Mouse (Mus musculus) left cerebral cortex, postnatal 25 days (tissue): ENCODE measurements at regions not wholly inside any gene's neighbourhood (a gene's known extent, or its start where the extent isn't known, plus 50 kb on each side); places are given as distances from the start of the nearest gene placed in this dataset.

Experiments
- DNase-seq, 2 experiments: peaks; one replicate each; pipeline ENCODE4 v3.0.0; 2022; ENCODE audit warnings: low spot score in 2 of 2, mixed read lengths in 1 of 2
- intact Hi-C: fragments of 180-260 bp; cut with DNase I; formaldehyde crosslinking; loops from one replicate; pipeline ENCODE4 v1.15.1; 2025

GRCm38 (mm10) chr10:97009859-97010258, 393.1 kb downstream of the Btg1 start:
- DNase-seq, result no peak
- intact Hi-C loops, result no loop called here

DNA sequence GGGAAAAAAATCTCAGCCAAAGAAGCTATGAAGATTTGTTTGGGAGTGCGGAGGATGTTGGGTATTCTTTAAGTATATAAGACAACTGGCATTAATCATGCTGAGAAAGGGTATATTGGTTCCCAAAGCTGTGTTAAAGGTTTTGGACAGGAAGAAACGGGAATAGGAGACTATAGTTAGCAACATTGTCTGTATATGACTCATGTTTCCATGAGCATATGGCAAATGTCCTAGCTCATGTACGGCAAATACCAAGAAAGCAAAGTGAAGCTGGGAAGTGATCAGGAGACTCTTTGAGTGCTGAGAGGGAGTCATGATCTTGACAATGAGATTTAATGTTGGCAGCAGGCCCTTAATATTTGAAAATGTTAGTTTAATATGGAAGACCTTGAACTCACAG, 401.8 kb downstream of the Btg1 start:
- DNase-seq, result peak in 1 of 2 experiments; percentile 56

GRCm38 (mm10) chr10:97028776-97029175, 412.0 kb downstream of the Btg1 start:
- intact Hi-C loops, result no loop called here
- no peak for DNase-seq

More for the DNA sequence above, 401.8 kb downstream of the Btg1 start:
- intact Hi-C loops, result no loop called here

DNA sequence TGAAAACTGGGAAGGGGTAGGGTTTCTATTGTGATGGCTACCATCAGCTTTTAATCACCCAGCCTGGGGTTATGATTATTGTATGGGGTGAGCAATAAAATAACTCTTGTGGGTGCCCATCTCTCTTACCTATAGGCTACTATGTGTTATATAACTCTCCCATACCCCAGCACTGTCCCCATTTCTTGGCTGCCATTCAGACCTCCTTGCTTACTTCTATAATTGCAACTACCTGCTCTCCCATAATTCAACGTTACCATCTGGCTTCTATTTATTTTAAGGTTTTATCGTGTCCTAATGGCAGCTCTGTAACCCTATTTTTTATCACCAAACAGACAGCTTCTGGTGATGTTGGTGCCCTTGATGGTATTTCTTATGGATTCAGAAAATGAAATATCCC, 414.2 kb downstream of the Btg1 start:
- intact Hi-C loops, result no loop called here
- DNase-seq, result no peak

GRCm38 (mm10) chr10:97035371-97035786, 418.6 kb downstream of the Btg1 start:
- intact Hi-C loops, result no loop called here
- peak; percentile 3 to 50 for DNase-seq

- intact Hi-C loops, result no loop called here
- DNase-seq, result no peak
Observed at GRCm38 (mm10) chr10:97038025-97038424, 421.2 kb downstream of the Btg1 start.

DNA sequence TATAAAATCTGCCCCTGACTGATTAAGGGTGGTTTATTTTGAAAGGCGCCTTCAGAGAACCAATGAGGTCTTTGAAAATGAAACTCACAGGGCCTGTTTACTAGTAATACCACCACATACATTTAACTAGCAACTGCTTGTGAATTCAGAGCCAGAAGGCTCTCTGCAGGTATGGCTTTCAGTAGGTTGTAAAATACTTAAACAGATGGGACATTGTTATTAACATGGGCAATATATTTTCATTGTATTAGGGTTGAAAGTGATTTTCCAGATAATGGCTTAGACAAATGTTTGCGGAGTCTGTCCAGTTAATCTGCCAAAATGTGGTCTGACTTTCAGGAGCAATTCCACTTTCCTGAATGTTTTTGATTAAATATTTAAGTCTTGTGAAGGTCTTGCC, 430.8 kb downstream of the Btg1 start:
- intact Hi-C loops, result no loop called here
- no peak for DNase-seq

GRCm38 (mm10) chr10:97047996-97048395, 431.2 kb downstream of the Btg1 start:
- DNase-seq, result no peak
- intact Hi-C loops, result no loop called here

GRCm38 (mm10) chr10:97054472-97054871, 424.9 kb upstream of the Dcn start:
- no peak for DNase-seq
- intact Hi-C loops, result no loop called here

DNA sequence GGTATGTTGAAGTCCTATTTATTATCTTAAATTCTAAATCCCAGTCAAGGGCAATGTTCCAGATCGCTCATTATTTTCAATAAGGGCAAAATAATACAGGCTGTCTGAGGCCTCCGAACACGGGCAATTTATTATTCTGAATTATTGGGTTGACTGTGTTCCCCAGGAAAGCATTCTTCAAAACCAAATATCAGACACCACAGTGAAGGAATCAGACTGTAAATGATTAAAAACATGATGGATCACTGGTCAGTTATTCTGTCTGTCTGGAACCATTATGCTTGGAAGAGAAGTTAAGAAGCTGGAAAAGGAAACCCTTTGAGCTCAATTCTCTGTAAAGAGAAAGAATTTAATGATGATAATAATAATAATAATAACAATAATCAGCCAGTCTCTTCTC, 417.4 kb upstream of the Dcn start:
- intact Hi-C loops, result no loop called here
- DNase-seq, result no peak

DNA sequence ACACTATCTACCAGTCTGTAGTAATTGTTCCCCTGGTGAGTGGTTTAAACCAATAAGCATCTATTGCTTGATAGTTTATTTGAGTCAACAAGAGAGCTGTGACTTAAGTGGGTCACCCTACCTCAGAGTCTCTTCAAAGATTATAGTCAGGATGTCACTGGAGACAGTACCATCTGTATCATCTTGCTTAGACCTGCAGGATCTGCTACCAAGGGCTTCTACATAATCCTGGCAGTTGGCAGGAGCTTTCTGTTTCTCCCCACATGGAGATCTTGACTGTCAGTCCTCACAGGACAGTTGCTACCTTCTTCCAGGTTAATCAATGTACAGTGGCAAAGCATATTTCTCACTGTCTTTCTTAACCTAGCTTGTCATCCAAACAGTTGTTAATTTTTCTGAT, 414.9 kb upstream of the Dcn start:
- intact Hi-C loops, result no loop called here
- no peak for DNase-seq

DNA sequence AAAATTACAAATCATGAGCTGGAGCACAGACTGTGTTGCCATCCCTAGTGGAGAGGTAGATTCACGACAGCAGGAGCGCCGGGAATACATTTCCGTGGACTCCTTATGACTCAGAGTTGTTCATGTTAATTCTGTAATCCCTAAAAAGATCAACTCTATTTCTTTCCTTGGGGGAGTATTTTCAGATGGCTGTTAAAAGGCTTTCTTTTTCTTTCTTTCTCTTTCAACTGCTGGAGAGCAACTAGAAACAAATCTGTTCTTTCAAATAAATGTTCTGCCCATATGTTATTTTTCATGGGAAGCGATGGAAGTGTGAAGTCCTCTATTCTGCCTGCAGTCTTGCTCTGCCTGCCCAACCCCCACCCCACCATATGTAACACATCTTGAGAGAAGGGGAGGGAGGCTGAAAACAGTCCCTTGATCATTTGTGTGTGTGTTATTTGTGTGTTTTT, 401.4 kb upstream of the Dcn start:
- peak; percentile 37 to 91 for DNase-seq
- intact Hi-C loops, result loop anchor here (1.0 to 10.0 kb wide), 4 partner anchors 205 to 463 kb away; partner anchors contain the start of gene Btg1

DNA sequence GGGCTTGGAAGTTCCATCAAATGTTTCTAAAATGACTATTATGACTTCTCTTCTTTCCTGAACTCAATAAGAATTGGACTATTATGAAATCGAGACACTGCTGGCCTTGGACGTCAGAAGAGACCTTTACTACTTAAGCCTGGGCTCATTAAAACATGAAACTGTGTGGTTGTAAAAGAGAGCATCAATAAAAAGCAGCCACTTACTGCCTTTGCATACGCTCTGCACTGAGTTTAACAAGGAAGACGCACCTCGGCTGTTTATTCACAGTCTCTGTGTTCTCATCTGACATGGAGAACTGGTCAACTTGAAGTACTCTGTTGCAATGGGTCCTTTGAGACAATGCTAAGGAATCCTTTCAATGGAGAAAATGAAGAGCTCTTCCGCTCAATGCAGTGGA, 399.8 kb upstream of the Dcn start:
- intact Hi-C loops, result loop anchor here (2.0 to 10.0 kb wide), 2 partner anchors 353 to 465 kb away; partner anchors contain the start of gene Btg1
- DNase-seq, result no peak

DNA sequence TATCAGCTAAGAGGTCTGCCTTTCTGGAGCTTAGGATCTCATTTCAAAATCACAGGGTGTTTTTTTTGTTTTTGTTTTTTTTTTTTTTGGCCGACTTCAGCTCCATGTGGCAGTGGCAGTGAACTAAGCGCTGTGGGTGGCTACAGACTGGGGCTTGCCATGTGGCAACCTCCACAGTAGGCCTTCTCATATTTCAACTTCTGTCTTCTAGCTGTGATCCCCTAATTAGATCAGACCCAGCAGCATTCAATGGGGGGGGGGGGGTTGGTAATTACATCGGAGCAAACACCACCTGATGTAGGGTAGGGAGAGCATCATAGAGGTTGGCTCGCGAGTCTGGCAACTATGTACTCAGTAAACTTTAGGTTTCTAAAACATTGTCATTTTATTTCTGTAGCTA, 392.1 kb upstream of the Dcn start:
- intact Hi-C loops, result no loop called here
- DNase-seq, result no peak

- intact Hi-C loops, result no loop called here
Observed at GRCm38 (mm10) chr10:97090254-97090653, 389.2 kb upstream of the Dcn start.

DNA sequence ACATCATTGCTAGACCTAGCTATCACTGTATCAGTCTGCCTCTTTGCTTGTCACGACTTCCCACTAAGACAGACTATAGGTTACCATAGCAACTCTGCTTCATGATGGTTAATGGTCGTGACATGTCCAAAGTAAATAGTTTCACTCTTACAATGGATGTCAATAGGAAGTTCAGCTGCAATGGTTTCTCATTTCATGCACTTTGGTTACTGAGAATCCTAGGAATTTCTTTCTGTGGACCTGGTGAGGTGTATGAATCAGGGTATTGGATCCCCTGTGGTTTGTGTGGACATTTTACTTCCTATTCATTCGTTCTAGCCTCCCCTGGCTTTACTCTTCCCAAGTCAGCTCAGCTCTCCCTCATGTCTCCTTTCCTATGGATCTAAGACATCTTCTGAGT, 385.5 kb upstream of the Dcn start:
- DNase-seq, result no peak
- intact Hi-C loops, result no loop called here

More at GRCm38 (mm10) chr10:97090254-97090653, 389.2 kb upstream of the Dcn start:
- DNase-seq, result no peak

DNA sequence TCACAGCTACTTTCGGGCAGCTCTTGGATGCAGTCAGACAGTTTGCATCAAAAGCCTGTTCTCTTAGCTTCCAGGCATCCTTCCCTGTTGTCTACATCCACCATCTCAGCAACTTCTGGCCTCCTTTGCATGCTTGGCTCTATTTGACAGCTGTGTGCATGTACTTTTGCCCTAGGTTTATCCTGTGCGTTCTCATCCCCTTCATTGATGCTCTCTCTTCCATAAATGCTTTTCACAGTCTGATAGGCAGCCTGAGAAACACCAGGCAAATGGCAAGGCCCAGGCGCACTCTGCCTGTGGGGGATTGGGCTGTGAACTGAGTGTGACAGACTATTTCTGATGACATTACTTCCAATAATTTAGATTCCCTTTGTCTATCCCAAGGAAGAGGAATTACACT, 364.9 kb upstream of the Dcn start:
- intact Hi-C loops, result no loop called here
- no peak for DNase-seq

DNA sequence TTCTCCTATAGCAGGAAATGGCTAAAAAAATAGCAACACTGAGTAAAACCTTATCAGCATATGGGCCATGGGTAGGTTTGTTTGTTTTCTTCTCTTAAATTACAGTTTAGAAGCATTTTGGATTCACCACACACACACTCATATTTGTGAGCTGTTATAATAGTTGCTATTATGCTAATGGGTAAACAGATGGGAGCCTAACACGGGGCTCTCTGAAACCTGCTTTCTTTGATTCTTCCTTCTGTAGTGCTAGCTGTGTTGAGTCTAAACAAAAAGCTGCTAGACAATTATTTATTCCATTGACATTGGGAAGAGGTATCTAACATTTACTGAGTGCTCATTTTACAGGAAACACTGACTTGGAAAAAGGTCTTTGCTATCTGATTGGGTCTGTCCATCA, 356.7 kb upstream of the Dcn start:
- DNase-seq, result no peak
- intact Hi-C loops, result no loop called here

DNA sequence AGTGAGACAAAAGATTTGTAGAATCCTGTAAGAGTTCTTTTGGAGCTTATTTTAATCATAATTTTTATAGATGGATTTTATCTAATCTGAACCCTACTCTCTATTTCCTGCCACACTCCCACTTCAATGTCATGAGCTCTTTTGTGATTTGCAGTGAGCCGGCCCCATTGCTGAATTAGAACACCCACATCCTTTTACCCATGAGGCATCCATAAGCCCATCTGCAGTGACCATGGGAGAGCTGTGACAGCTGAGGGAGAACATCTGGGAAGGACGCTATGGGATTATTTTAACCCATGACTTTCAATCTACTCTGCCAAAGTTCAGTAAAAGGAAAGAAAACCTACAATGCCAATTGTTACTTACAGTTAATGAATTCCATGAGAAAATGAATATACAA, 337.8 kb upstream of the Dcn start:
- DNase-seq, result no peak
- intact Hi-C loops, result no loop called here

DNA sequence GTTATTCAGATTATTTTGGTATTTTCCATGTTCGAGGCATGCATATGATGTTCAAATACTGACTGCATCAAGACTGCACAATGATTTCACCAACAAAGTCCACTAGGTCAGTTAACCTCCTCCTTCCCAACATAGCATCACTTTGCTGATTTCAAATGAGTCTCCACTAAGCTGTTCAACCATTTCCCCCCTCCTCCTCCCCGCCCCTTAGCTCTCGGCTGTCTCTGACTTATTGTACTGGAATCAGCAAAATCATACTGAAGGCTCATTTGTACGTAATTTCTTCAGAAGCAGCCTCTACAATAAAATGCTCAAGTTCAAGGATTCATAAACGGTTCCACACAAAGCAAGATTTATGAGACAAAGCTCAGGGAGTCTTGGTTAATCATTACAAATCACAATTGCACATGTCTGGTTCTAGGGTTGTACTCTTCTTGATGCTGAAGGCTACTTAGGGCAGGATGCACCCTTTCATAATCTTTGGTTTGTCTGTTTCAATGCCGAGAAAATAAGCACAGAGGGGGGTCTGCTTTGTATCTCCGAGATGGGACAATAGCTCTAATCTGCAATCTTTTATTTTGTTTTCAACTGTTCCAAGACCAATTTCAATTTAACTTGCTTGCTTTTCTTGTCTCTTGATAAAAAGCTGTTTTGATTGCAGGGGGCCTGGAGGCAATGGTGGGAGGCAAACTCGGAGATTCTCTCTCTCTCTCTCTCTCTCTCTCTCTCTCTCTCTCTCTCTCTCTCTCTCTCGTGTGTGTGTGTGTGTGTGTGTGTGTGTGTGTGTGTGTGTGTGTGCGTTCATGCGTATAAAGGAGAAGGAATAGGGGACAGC, 320.6 kb upstream of the Dcn start:
- no peak for DNase-seq
- intact Hi-C loops, result no loop called here

DNA sequence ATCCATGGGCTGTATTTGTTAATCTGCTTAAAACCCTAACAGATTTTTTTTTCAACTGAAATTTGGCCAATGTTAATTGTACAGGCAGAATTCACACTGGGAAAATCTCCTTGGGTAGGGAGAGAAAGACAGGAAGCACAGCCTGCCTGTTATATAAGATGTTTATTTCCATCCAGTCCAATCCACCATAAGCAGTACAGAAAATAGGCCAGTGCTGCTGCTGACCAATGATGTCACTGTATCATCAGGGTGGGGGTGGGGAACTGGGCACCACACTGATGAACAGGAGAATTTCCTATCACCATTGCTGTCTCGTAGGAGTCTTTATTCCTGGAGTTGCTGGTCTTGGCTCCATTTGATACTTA, 320.0 kb upstream of the Dcn start:
- intact Hi-C loops, result no loop called here
- peak; percentile 11 to 70 for DNase-seq
